Mouse (Mus musculus): ENCODE results near the gene Sec23a.
"Not testable (repeated sequence)": the region's sequence is repeated elsewhere in the genome, so short reads cannot be mapped to it uniquely, and the experiment has no call there.

The Sec23a gene

GRCm38 (mm10) chr12:59011844-59012709, at the start of gene Sec23a:
Gene Sec23a, minus strand, starts transcription at chr12:59012017.
- DNase-seq (ENCODE audit: low spot score in 2 of 2): peak; percentile 99

GRCm38 (mm10) chr12:59060993-59061595, 49.3 kb upstream of the Sec23a start, which contains the start of gene Trappc6b:
Gene Trappc6b, minus strand, starts transcription at chr12:59061472.
- DNase-seq (ENCODE audit: low spot score in 2 of 2): peak; percentile 49 to 71

- DNase-seq (ENCODE audit: low spot score in 2 of 2): no peak
These were observed 48.5 kb upstream of the Sec23a start for GRCm38 (mm10) chr12:59060322-59060721.

GRCm38 (mm10) chr12:59058242-59058641, 46.4 kb upstream of the Sec23a start:
- DNase-seq (ENCODE audit: low spot score in 2 of 2): not testable (repeated sequence)

DNA sequence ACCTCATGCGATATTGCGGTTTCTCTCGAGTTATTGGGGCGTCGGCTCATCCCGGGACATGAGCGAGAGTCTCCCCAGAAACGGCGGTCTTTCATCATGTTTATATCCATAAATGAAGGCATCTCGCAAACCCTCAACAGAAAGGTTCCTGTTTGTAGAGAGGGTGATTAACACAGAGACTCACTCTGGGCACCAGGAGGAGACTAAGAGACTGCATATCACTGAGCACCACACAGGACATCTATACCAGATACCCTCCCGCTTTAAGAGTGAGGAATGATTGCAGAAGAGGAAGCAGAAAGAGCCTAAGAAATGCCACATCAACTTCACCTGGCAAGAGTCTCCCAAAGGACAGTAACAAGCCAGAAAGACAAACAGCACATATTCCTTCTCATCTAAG, 44.4 kb upstream of the Sec23a start:
- no peak for DNase-seq (ENCODE audit: low spot score in 2 of 2)

DNA sequence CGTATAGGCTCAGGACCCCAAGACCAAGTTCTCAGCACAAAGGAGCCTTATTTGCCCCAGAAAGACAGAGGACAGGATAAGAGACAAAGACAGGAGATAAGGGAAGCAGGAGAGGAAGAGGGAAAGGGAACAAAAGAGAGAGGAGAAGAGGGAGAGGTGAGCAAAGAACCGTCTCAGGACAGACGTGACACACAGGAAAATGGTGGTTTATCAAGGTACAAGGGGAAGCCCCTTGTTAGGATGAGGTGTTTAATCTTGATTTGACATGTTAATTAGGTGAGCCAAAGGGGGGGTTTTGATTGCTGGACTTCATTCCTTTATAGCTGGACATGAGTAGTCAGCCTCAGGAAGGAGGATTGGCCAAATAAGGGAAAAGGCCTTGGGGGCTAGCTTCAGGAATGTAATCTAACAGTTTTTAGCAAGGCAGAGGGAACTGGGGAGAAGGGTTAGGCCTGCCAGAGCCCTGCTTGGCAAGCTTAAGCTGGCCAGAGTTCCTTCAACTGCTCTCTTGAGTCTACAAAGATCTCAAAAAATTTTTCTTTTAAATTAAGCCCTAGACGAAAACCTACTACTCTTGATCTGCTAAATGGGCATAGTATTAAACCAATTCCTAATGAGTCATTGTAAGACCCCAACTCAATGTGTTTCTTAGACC, 43.5 kb upstream of the Sec23a start:
- no peak for DNase-seq (ENCODE audit: low spot score in 2 of 2)

DNA sequence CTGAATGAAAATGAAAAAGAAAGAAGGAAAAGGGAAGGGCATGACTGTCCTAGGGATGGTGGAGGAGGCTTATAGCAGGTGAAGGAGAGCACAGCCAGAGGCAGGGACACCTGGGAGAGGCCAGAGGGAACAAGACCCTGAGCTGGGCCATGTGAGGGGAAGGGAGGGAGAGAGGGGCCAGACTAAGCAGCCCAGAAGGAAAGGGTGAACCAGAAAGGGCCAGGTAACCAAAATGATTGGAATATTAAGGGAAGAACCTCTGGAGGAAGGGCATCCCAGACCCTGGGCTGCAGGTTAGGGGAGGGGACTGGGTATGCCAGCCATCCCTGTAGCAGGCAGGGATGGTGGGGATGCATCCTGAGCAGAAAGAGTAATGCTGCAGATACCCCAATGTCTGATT, 42.2 kb upstream of the Sec23a start:
- no peak for DNase-seq (ENCODE audit: low spot score in 2 of 2)

DNA sequence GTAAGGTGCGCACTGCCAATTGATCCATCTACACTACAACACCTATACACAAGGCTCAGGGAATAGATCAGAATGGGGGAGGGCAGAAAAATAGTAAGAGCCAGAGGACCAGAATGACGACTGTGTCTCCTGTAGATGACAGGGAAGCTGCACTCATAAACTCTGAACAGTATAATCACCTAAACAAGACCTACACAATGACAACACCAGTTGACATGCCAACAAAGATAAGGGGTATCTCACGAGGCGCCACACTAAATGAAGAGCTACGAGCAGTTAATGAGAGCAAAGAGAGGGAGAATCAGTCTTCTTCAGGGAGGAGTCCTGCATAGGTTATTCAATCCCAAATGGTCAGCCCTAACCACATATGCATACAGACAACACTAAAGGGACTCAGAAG, 41.3 kb upstream of the Sec23a start:
- DNase-seq (ENCODE audit: low spot score in 2 of 2): no peak

DNA sequence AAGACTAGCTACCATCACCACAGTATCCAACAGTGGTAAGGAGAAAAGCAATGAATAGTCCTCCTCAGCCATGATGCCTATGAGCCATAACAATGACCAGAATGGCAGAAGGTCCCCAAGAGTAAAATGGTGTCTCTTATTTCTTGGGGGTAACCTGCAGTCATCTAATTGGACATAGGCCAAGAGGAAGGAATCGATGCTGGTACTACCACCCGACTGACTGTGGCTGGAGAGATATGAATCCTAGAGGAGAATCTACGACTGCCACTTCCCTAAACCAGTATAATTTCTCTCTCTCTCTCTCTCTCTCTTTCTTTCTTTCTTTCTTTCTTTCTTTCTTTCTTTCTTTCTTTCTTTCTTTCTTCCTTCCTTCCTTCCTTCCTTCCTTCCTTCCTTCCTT, 40.7 kb upstream of the Sec23a start:
- DNase-seq (ENCODE audit: low spot score in 2 of 2): no peak

GRCm38 (mm10) chr12:59040851-59041250, 29.0 kb upstream of the Sec23a start:
- no peak for DNase-seq (ENCODE audit: low spot score in 2 of 2)

DNA sequence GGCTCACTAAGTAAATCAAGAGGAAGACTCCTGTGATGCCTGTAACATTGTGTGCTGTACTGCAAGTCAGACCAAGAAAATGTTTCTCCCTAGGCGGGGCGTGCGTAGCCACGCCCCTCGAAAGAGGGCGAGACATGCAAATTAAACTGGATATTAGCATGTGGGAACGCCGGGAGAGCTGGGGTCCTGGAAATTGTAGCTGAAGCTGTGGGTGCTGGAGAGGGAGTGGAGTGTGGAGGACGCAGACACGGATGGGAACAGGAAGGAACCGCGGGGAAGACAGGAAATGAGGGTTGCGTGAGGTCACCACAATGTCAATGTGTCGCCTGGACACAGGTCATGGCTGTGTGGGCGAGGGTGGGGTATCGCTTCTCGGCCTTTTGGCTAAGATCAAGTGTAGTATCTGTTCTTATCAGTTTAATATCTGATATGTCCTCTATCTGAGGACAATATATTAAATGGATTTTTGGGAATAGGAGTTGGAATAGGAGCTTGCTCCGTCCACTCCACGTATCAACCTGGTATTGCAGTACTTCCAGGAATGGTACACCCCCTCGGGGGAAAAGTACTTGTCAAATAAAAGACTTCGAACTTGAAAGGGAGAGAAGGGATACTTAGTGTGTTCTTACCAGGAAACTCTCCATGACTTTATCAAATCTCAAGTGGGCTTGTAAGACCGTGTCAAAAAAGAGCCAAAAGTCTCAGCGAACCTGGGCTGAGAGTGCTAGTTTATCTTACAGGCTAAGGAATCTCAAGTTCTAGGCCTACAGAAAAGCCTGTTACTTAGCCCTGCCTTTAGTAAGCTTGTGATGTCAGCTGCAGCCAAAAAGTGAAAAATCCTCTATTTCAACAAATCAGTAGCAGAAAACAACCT, 28.4 kb upstream of the Sec23a start:
- DNase-seq (ENCODE audit: low spot score in 2 of 2): peak in 1 of 2 experiments; percentile 29

GRCm38 (mm10) chr12:59039162-59039970, 27.5 kb upstream of the Sec23a start:
- no peak for DNase-seq (ENCODE audit: low spot score in 2 of 2)

- no peak for DNase-seq (ENCODE audit: low spot score in 2 of 2)
These were observed 20.3 kb upstream of the Sec23a start for GRCm38 (mm10) chr12:59032101-59032500.

DNA sequence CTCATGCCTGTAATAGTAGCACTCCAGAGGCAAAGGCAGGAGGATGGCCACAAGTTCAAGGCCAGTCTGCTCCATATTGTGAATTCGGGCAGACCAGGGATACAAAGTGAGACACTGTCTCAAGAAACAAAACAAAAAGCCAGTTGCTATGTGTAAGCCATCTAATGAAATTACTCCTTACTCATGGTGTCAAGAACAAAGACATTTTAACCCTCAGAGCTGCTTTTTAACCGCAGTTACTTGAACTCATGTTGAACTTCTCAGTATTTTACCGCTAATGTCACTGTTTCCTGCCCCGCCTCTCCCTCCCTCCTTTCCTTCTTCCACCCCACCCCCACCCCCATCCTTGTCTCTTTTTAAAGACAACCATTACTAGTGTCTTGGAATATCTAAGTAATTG, 9.5 kb upstream of the Sec23a start:
- no peak for DNase-seq (ENCODE audit: low spot score in 2 of 2)

- no peak for DNase-seq (ENCODE audit: low spot score in 2 of 2)
These were observed 8.1 kb upstream of the Sec23a start for GRCm38 (mm10) chr12:59019891-59020290.

DNA sequence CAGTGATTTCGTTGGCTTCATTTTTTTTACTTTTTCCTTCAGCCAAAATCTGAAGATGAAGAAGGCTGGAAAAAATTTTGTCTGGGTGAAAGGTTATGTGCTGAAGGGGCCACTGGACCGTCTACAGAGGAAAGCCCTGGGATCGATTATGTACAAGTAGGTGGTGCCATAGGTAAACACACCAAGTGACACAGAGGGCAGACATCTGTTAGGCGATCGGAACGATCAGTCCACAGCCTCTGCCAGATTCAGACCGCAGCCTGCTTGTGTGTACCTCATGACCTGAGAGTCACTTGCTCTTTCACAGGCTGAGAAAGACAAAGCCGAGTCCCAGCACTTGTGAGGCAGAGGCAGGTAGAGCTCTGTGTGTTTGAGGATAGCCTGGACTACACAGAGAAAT, 6.2 kb upstream of the Sec23a start:
- DNase-seq (ENCODE audit: low spot score in 2 of 2): no peak

- DNase-seq (ENCODE audit: low spot score in 2 of 2): peak; percentile 85 to 88
These were observed 1.4 kb upstream of the Sec23a start, which contains the start of gene Gemin2 for GRCm38 (mm10) chr12:59013234-59013633. Gene Gemin2, plus strand, starts transcription at chr12:59013393.

- DNase-seq (ENCODE audit: low spot score in 2 of 2): peak in 1 of 2 experiments; percentile 1
These were observed 884 bp upstream of the Sec23a start for GRCm38 (mm10) chr12:59012710-59013091.

DNA sequence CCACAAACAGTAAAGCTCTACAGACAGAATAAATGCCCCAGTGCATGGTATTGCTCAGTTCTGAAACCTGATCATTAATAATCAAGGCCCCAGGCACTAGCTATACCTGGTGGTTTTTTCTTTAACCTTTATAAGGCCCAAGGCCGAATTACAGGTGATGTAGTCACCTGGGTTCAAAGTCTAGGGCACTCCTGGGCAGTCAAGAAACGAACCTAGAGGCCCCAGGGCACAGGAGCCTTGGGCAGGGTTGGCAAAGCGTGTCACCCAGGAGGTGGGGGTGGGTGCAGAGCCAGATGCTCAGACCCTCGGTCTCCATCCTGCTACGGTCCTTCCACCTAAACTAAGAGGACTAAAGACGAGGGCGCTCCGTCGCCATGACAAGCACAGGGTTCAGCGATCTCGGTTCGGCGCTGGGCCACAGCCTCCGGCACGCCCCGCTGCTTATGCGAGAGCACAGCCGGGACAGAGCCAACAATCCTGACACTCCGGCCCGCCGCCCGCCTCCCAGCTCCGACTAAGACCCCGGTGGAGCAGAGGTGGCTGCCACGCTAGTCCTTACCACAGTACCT, 458 bp downstream of the Sec23a start:
- no peak for DNase-seq (ENCODE audit: low spot score in 2 of 2)

- peak in 1 of 2 experiments; percentile 13 for DNase-seq (ENCODE audit: low spot score in 2 of 2)
These were observed 1.3 kb downstream of the Sec23a start for GRCm38 (mm10) chr12:59010482-59010881.

Data from spleen, postnatal 14 days (tissue).